Mouse (Mus musculus) kidney, postnatal 0 days (tissue): ENCODE results near the gene Asb8. TPM values are rescaled to one million over a fixed set of nuclear protein-coding genes. Genes with fewer than 3 reads are reported as not detected.

Experiments used
- ATAC-seq: fragments of 200-750 bp; cut with Nextera tagmentation; replicated peaks from 2 replicates; pipeline ENCODE4 v1.8.0; 2017; ENCODE audit warnings: low read depth, moderate number of reproducible peaks, moderate TSS enrichment, moderate library complexity; ENCODE audit not compliant: low FRiP score
- DNase-seq: peaks from one replicate; pipeline ENCODE4 v3.0.0-alpha.2; 2016; ENCODE audit warnings: low spot score
- H3K27ac ChIP-seq: fragments of 300-500 bp; sonication (generic); 2 replicates; pipeline ENCODE4 v1.5.1; 2014; ENCODE audit warnings: mild to moderate bottlenecking
- H3K27me3 ChIP-seq: fragments of 300-500 bp; sonication (generic); 2 replicates; pipeline ENCODE4 v1.6.1; 2014; ENCODE audit warnings: low read length, mixed read lengths; ENCODE audit not compliant: insufficient read depth
- H3K36me3 ChIP-seq: fragments of 300-500 bp; sonication (generic); 2 replicates; pipeline ENCODE4 v1.6.1; 2014; ENCODE audit warnings: low read length, mixed read lengths; ENCODE audit not compliant: insufficient read depth
- H3K4me1 ChIP-seq: fragments of 300-500 bp; sonication (generic); replicated peaks from 2 replicates; pipeline ENCODE4 v1.6.1; 2014; ENCODE audit warnings: antibody characterized with exemption, low read length, mixed read lengths; ENCODE audit not compliant: insufficient read depth
- H3K4me2 ChIP-seq: fragments of 300-500 bp; sonication (generic); 2 replicates; pipeline ENCODE4 v1.6.1; 2014; ENCODE audit warnings: mild to moderate bottlenecking, low read length, moderate library complexity, mixed read lengths
- H3K4me3 ChIP-seq: fragments of 300-500 bp; sonication (generic); replicated peaks from 2 replicates; pipeline ENCODE4 v1.5.1; 2014; ENCODE audit warnings: low read depth, low read length
- H3K9ac ChIP-seq: fragments of 300-500 bp; sonication (generic); 2 replicates; pipeline ENCODE4 v1.6.1; 2014; ENCODE audit warnings: low read depth, low read length
- H3K9me3 ChIP-seq: fragments of 300-500 bp; sonication (generic); replicated peaks from 2 replicates; pipeline ENCODE4 v1.6.1; 2016; ENCODE audit warnings: low read length, inconsistent platforms, mixed read lengths
- CTCF ChIP-seq: IDR thresholded peaks from 2 replicates; pipeline ENCODE4 v1.5.1; 2016; ENCODE audit warnings: antibody characterized with exemption, low read depth, mild to moderate bottlenecking, moderate library complexity
- WGBS: fragments of 180-500 bp; shearing (Covaris S2); extraction: QIAGEN DNeasy Blood & Tissue Kit; methylation state at CpG from one replicate; pipeline ENCODE4 v1.1.7; 2014; 5-methylcytosine and 5-hydroxymethylcytosine counted together
- polyA plus RNA-seq: library from polyadenylated mRNA; unstranded; fragments of >200 nt; fragmentation: Nextera tagmentation; extraction: Ambion mirVana; gene quantifications from 2 replicates; pipeline ENCODE4 v1.2.1, GENCODE M21; 2015

The Asb8 gene
- polyA plus RNA-seq, 1 experiment from 2014 or later = 49.5 TPM

- 83% methylated on average over 10 of the region's 10 CpGs for WGBS
- no peak for ATAC-seq
Observed at GRCm38 (mm10) chr15:98142515-98142914, 22.9 kb downstream of the Asb8 start.

GRCm38 (mm10) chr15:98140809-98141208 lies 24.6 kb downstream of the Asb8 start:
- Histone ChIP-seq H3K4me2 (no peak overlapping the region), H3K36me3 (peaks cover 18% of the 10 kb centered on the region), H3K9ac (no peak overlapping the region), H3K9me3 (no peaks in the 10 kb centered on the region), H3K4me3 (no peak overlapping the region), H3K27ac (no peak overlapping the region), H3K4me1 (no peaks in the 10 kb centered on the region; the same call in 1 of the 2 replicates), H3K27me3 (no peaks in the 10 kb centered on the region)
- ATAC-seq (no peak), DNase-seq (peak; percentile 36)
- WGBS = 52% methylated on average over 5 of the region's 5 CpGs
- TF ChIP-seq CTCF = no peak

More at GRCm38 (mm10) chr15:98142515-98142914, 22.9 kb downstream of the Asb8 start:
- no peaks in the 10 kb centered on the region for H3K9me3 ChIP-seq
- no peaks in the 10 kb centered on the region; the same call in 1 of the 2 replicates for H3K4me1 ChIP-seq
- H3K27me3 ChIP-seq = no peaks in the 10 kb centered on the region
- no peak for DNase-seq
- no peak overlapping the region for H3K4me2 ChIP-seq
- H3K27ac ChIP-seq = no peak overlapping the region
- peaks cover 6% of the 10 kb centered on the region; the same call in 1 of the 2 replicates for H3K36me3 ChIP-seq
- TF ChIP-seq CTCF = no peak
- no peak overlapping the region for H3K4me3 ChIP-seq
- H3K9ac ChIP-seq = no peak overlapping the region

- H3K4me2 ChIP-seq = no peak overlapping the region
- whole genome bisulfite sequencing = 44% methylated on average over 7 of the region's 7 CpGs
- DNase-seq (peak; percentile 34), ATAC-seq (peak; percentile 79)
- H3K9me3 ChIP-seq = no peaks in the 10 kb centered on the region
- no peak overlapping the region for H3K9ac ChIP-seq
- peaks cover 27% of the 10 kb centered on the region for H3K36me3 ChIP-seq
- no peaks in the 10 kb centered on the region for H3K27me3 ChIP-seq
- no peak for TF ChIP-seq CTCF
- no peaks in the 10 kb centered on the region; the same call in 1 of the 2 replicates for H3K4me1 ChIP-seq
- 0 out of 2 replicates have a peak overlapping the region, but pooled peaks have one; percentile 47 for H3K27ac ChIP-seq
- no peak overlapping the region for H3K4me3 ChIP-seq
Observed at GRCm38 (mm10) chr15:98139763-98140162, 25.7 kb downstream of the Asb8 start.

- H3K36me3 ChIP-seq = peaks cover 51% of the 10 kb centered on the region
- no peaks in the 10 kb centered on the region for H3K27me3 ChIP-seq
- H3K4me1 ChIP-seq = no peaks in the 10 kb centered on the region; the same call in 1 of the 2 replicates
- ATAC-seq (no peak), DNase-seq (no peak)
- TF ChIP-seq CTCF = no peak
- no peak overlapping the region for H3K9ac ChIP-seq
- no peak overlapping the region for H3K4me2 ChIP-seq
- no peak overlapping the region for H3K4me3 ChIP-seq
- WGBS = 91% methylated on average over 9 of the region's 9 CpGs
- H3K9me3 ChIP-seq = no peaks in the 10 kb centered on the region
- no peak overlapping the region for H3K27ac ChIP-seq
Observed at GRCm38 (mm10) chr15:98136871-98137270, 28.6 kb downstream of the Asb8 start.

GRCm38 (mm10) chr15:98135671-98136070 lies 29.8 kb downstream of the Asb8 start:
- H3K36me3 ChIP-seq = peaks cover 52% of the 10 kb centered on the region

GRCm38 (mm10) chr15:98134666-98135065 lies 30.8 kb downstream of the Asb8 start:
- 80% methylated on average over 3 of the region's 3 CpGs for WGBS
- H3K4me1 ChIP-seq = no peaks in the 10 kb centered on the region; the same call in 1 of the 2 replicates
- TF ChIP-seq CTCF = no peak
- DNase-seq = no peak
- no peaks in the 10 kb centered on the region for H3K27me3 ChIP-seq
- peaks cover 53% of the 10 kb centered on the region for H3K36me3 ChIP-seq
- no peak for ATAC-seq
- H3K4me3 ChIP-seq = no peak overlapping the region
- no peaks in the 10 kb centered on the region for H3K9me3 ChIP-seq
- H3K4me2 ChIP-seq = no peak overlapping the region
- no peak overlapping the region for H3K9ac ChIP-seq
- H3K27ac ChIP-seq = no peak overlapping the region

More at GRCm38 (mm10) chr15:98135671-98136070, 29.8 kb downstream of the Asb8 start:
- Histone ChIP-seq H3K27me3 (no peaks in the 10 kb centered on the region), H3K4me3 (no peak overlapping the region), H3K4me2 (no peak overlapping the region), H3K4me1 (no peaks in the 10 kb centered on the region; the same call in 1 of the 2 replicates), H3K9me3 (no peaks in the 10 kb centered on the region), H3K9ac (no peak overlapping the region), H3K27ac (no peak overlapping the region)
- no peak for DNase-seq
- WGBS = 95% methylated on average over 13 of the region's 13 CpGs
- TF ChIP-seq CTCF = no peak
- ATAC-seq = no peak

- Histone ChIP-seq H3K4me1 (no peaks in the 10 kb centered on the region), H3K4me3 (no peak overlapping the region), H3K9me3 (no peaks in the 10 kb centered on the region), H3K27me3 (no peaks in the 10 kb centered on the region), H3K27ac (no peak overlapping the region), H3K9ac (no peak overlapping the region), H3K36me3 (peaks cover 54% of the 10 kb centered on the region), H3K4me2 (no peak overlapping the region)
- ATAC-seq (no peak), DNase-seq (no peak)
- WGBS = 87% methylated on average over 4 of the region's 4 CpGs
- TF ChIP-seq CTCF = no peak
Observed at GRCm38 (mm10) chr15:98134034-98134433, 31.4 kb downstream of the Asb8 start.
